Mouse (Mus musculus) CH12.LX (cell line): ENCODE data around the gene Fam13a. TPM values are rescaled to one million over a fixed set of nuclear protein-coding genes. Genes with fewer than 3 reads are reported as not detected.

Source experiments
- DNase-seq: peaks from one replicate; pipeline ENCODE4 v3.0.0-alpha.2; 2013; ENCODE audit errors: extremely low read depth
- H3K27ac ChIP-seq: 2 replicates; pipeline ENCODE4 v1.5.1; 2012; ENCODE audit warnings: low read depth, mild to moderate bottlenecking, control low read depth, moderate library complexity; ENCODE audit not compliant: insufficient read depth
- H3K27me3 ChIP-seq: replicated peaks from 2 replicates; pipeline ENCODE3; 2012; ENCODE audit warnings: inconsistent platforms
- H3K36me3 ChIP-seq, 2 experiments: replicated peaks in 1 of 2; 2 replicates each; pipeline versions ENCODE3 to v1.6.1; 2012; ENCODE audit warnings: inconsistent platforms in 1 of 2, low read length in 1 of 2, mild to moderate bottlenecking in 1 of 2, mixed read lengths in 1 of 2, moderate library complexity in 1 of 2; ENCODE audit not compliant: control insufficient read depth in 1 of 2, insufficient read depth in 1 of 2
- H3K4me1 ChIP-seq, 2 experiments: 2 replicates each; pipeline ENCODE4 v1.6.1; 2012; ENCODE audit warnings: inconsistent platforms in 1 of 2, moderate library complexity in 1 of 2; ENCODE audit not compliant: insufficient read depth in 2 of 2, control insufficient read depth in 1 of 2
- H3K4me2 ChIP-seq: 2 replicates; pipeline ENCODE4 v1.6.1; 2012; ENCODE audit warnings: low read depth, mild to moderate bottlenecking, control low read depth; ENCODE audit not compliant: poor library complexity, insufficient read depth, severe bottlenecking
- H3K4me3 ChIP-seq, 3 experiments: fragments of 150-350 bp in 1 of 3; sonication (generic) in 1 of 3; replicated peaks in 1 of 3; 2 replicates each; pipeline versions ENCODE3 to v1.5.1; 2011 to 2012; ENCODE audit warnings: low read depth in 2 of 3, low read length in 2 of 3, mild to moderate bottlenecking in 2 of 3, moderate library complexity in 2 of 3, control low read depth in 1 of 3, improper control_type of control experiment in 1 of 3, inconsistent platforms in 1 of 3, mixed read lengths in 1 of 3; ENCODE audit not compliant: poor library complexity in 1 of 3
- H3K79me2 ChIP-seq: replicated peaks from 2 replicates; pipeline ENCODE4 v1.6.1; 2012; ENCODE audit warnings: mild to moderate bottlenecking, moderate library complexity; ENCODE audit not compliant: control insufficient read depth, poor library complexity, insufficient read depth, severe bottlenecking; ENCODE audit errors: extremely low read depth
- H3K9ac ChIP-seq: 2 replicates; pipeline ENCODE4 v1.6.1; 2012; ENCODE audit warnings: low read depth, mild to moderate bottlenecking, control low read depth, moderate library complexity; ENCODE audit not compliant: insufficient read depth
- H3K9me3 ChIP-seq: replicated peaks from 2 replicates; pipeline ENCODE3; 2012; ENCODE audit warnings: low read length, inconsistent platforms, mixed read lengths
- CTCF ChIP-seq, 2 experiments: IDR thresholded peaks in 1 of 2; conservative IDR thresholded peaks in 1 of 2; 2 replicates each; pipeline ENCODE4 v1.5.1; 2011 to 2012; ENCODE audit warnings: low read depth in 2 of 2, low read length in 2 of 2, improper control_type of control experiment in 1 of 2, inconsistent platforms in 1 of 2, mild to moderate bottlenecking in 1 of 2, moderate library complexity in 1 of 2
- ELF1 ChIP-seq: IDR thresholded peaks from 2 replicates; pipeline ENCODE4 v1.6.1; 2014; ENCODE audit warnings: low read depth, mild to moderate bottlenecking, inconsistent platforms, low read length, improper control_type of control experiment
- ETS1 ChIP-seq: conservative IDR thresholded peaks from 2 replicates; pipeline ENCODE4 v1.6.1; 2012; ENCODE audit warnings: low read depth, mild to moderate bottlenecking, inconsistent platforms, low read length, improper control_type of control experiment, moderate library complexity
- IRF4 ChIP-seq: IDR thresholded peaks from 2 replicates; pipeline ENCODE4 v1.6.1; 2014; ENCODE audit warnings: low read depth, mild to moderate bottlenecking, inconsistent platforms, low read length, improper control_type of control experiment
- JUND ChIP-seq: conservative IDR thresholded peaks from 2 replicates; pipeline ENCODE4 v1.6.1; 2011; ENCODE audit warnings: low read depth, low read length, improper control_type of control experiment
- KAT2A ChIP-seq: IDR thresholded peaks from 2 replicates; pipeline ENCODE4 v1.6.1; 2012; ENCODE audit warnings: low read length, improper control_type of control experiment, inconsistent platforms; ENCODE audit not compliant: insufficient replicate concordance
- MAZ ChIP-seq: IDR thresholded peaks from 2 replicates; pipeline ENCODE4 v1.6.1; 2012; ENCODE audit warnings: low read depth, mild to moderate bottlenecking, inconsistent platforms, low read length, improper control_type of control experiment, moderate library complexity
- MXI1 ChIP-seq: IDR thresholded peaks from 2 replicates; pipeline ENCODE4 v1.6.1; 2011; ENCODE audit warnings: mild to moderate bottlenecking, low read depth, low read length, improper control_type of control experiment
- NRF1 ChIP-seq: IDR thresholded peaks from 2 replicates; pipeline ENCODE4 v1.6.1; 2014; ENCODE audit warnings: low read depth, mild to moderate bottlenecking, inconsistent platforms, low read length, improper control_type of control experiment, moderate library complexity
- POLR2AphosphoS2 ChIP-seq: IDR thresholded peaks from 2 replicates; pipeline ENCODE4 v1.6.1; 2011; ENCODE audit warnings: low read depth, low read length, improper control_type of control experiment
- RAD21 ChIP-seq: IDR thresholded peaks from 2 replicates; pipeline ENCODE4 v1.6.1; 2011; ENCODE audit warnings: low read depth, mild to moderate bottlenecking, low read length, improper control_type of control experiment, moderate library complexity
- RCOR1 ChIP-seq: conservative IDR thresholded peaks from 2 replicates; pipeline ENCODE4 v1.6.1; 2012; ENCODE audit warnings: low read depth, mild to moderate bottlenecking, inconsistent platforms, low read length, improper control_type of control experiment
- SIN3A ChIP-seq: IDR thresholded peaks from 2 replicates; pipeline ENCODE4 v1.6.1; 2012; ENCODE audit warnings: low read length, improper control_type of control experiment, inconsistent platforms
- TBP ChIP-seq: conservative IDR thresholded peaks from 2 replicates; pipeline ENCODE4 v1.6.1; 2011; ENCODE audit warnings: low read depth, low read length, improper control_type of control experiment
- TCF12 ChIP-seq: IDR thresholded peaks from 2 replicates; pipeline ENCODE4 v1.6.1; 2014; ENCODE audit warnings: low read depth, mild to moderate bottlenecking, inconsistent platforms, low read length, improper control_type of control experiment
- UBTF ChIP-seq: IDR thresholded peaks from 2 replicates; pipeline ENCODE4 v1.6.1; 2012; ENCODE audit warnings: low read depth, mild to moderate bottlenecking, inconsistent platforms, low read length, improper control_type of control experiment, moderate library complexity
- ZNF384 ChIP-seq: IDR thresholded peaks from 2 replicates; pipeline ENCODE4 v1.6.1; 2012; ENCODE audit warnings: low read depth, low read length, improper control_type of control experiment, inconsistent platforms
- dilution Hi-C: fragments of 300-500 bp; cut with MboI; formaldehyde crosslinking; loops from 2 replicates; pipeline ENCODE4 v1.14.3; 2020; ENCODE audit warnings: low sequenced_read_pairs; ENCODE audit not compliant: extremely low pct_unique_long_range_greater_than_20kb, extremely low pct_ligation_motif_present
- in situ Hi-C: fragments of 300-500 bp; cut with MboI; formaldehyde crosslinking; loops from 3 replicates; pipeline ENCODE4 v1.14.3; 2019; ENCODE audit warnings: low sequenced_read_pairs, low pct_ligation_motif_present, low pct_unique_long_range_greater_than_20kb, mixed read lengths
- polyA plus RNA-seq: library from polyadenylated mRNA; unstranded; fragments of >175 nt; gene quantifications from 2 replicates; pipeline ENCODE4 v1.2.1, GENCODE M21; 2012; ENCODE audit warnings: low read depth; ENCODE audit not compliant: insufficient read length
- total RNA-seq, 2 experiments: library from RNA; depleted of rRNA; stranded (reverse); fragments of 300-350 nt in 1 of 2; fragments of >200 nt in 1 of 2; gene quantifications; 2 replicates each; pipeline ENCODE4 v1.2.3; 2012 to 2014

Fam13a gene
- total and polyA plus RNA-seq, 3 experiments, result 0.17 to 0.21 TPM; not detected in 1

GRCm38 (mm10) chr6:58912842-58913241, 111.5 kb downstream of the Fam13a start:
- H3K9me3 ChIP-seq, result no peaks in the 10 kb centered on the region
- no peak for DNase-seq
- dilution Hi-C loops (no loop called here), in situ Hi-C loops (no loop called here)
- TF ChIP-seq RAD21, result no peak
- TF ChIP-seq ZNF384, result no peak
- no peak for TF ChIP-seq IRF4
- no peaks in the 10 kb centered on the region for H3K79me2 ChIP-seq
- H3K4me2 ChIP-seq, result no peak overlapping the region
- no peaks in the 10 kb centered on the region for H3K27me3 ChIP-seq
- H3K4me1 ChIP-seq, result peaks cover 0 to 12% of the 10 kb centered on the region in 2 experiments; a peak in 2 of 4 replicates
- H3K9ac ChIP-seq, result no peak overlapping the region
- no peak overlapping the region for H3K4me3 ChIP-seq
- H3K36me3 ChIP-seq, result peaks cover 0 to 23% of the 10 kb centered on the region in 2 experiments
- no peak overlapping the region for H3K27ac ChIP-seq

GRCm38 (mm10) chr6:58907791-58908190, 116.6 kb downstream of the Fam13a start:
- peaks cover 11 to 25% of the 10 kb centered on the region in 2 experiments for H3K36me3 ChIP-seq
- no peak overlapping the region for H3K27ac ChIP-seq
- H3K4me2 ChIP-seq, result no peak overlapping the region
- H3K4me1 ChIP-seq, result peaks cover 0 to 6% of the 10 kb centered on the region in 2 experiments; a peak in 2 of 4 replicates
- no peak for DNase-seq
- in situ Hi-C loops, result no loop called here
- H3K9ac ChIP-seq, result no peak overlapping the region
- TF ChIP-seq TBP, result no peak
- TF ChIP-seq SIN3A, result no peak
- no peak for TF ChIP-seq ELF1
- TF ChIP-seq NRF1, result no peak
- no peak for TF ChIP-seq POLR2AphosphoS2
- no peak for TF ChIP-seq MAZ
- no peak for TF ChIP-seq ETS1
- TF ChIP-seq KAT2A, result no peak
- TF ChIP-seq RCOR1, result no peak
- TF ChIP-seq TCF12, result no peak
- no peak for TF ChIP-seq UBTF
- no peak for TF ChIP-seq CTCF (conservative IDR thresholded peaks at IDR 0.05 in 1 of 2, IDR thresholded peaks at IDR 0.05 in 1 of 2; ENCODE audit: low read depth in 2 of 2, low read length in 2 of 2)
- no peak for TF ChIP-seq JUND
- no peak for TF ChIP-seq MXI1
- peaks cover 4% of the 10 kb centered on the region for H3K9me3 ChIP-seq
- dilution Hi-C loops, result no loop called here
- no peaks in the 10 kb centered on the region for H3K27me3 ChIP-seq
- H3K4me3 ChIP-seq, result no peak overlapping the region
- H3K79me2 ChIP-seq, result no peaks in the 10 kb centered on the region
